32 mouse cellular contexts compared by ENCODE assay signal in the genomic region with DNA sequence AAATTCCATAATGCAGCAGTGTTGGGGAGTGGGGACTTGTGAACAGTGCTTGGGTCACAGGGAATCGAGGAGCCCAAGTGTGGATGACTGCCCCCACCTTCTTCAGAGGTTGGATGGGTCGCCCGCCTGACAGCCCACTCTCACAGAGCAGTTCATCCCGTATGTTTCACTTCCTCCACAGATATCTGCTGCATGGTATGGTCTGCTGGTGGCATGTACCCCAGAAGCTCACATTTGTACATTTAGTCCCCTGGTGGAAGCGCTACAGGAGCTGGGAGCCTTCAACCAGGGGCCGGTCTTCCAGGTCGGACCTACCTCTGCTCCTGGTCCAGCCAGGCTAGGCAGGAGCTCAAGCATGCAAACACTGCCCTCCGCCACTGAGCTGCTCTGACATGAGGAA.
DNase-seq lines count a peak whose midpoint lies in the region; ATAC-seq and TF ChIP-seq lines count a peak whose summit lies in the region.
"Had no signal": no experiment of that assay in that cellular context is flagged by ENCODE, and none has a peak within 500 bp of the region (broad histone marks: within the 10 kb centered on the region; RNA-seq: fewer than 3 reads in every experiment).

No protein-coding gene starts in this region.

- H3K4me1 ChIP-seq in liver, embryonic 14.5 days (replicated peaks; ENCODE audit: control insufficient read depth in 2 of 2, insufficient read depth in 2 of 2, low read length in 1 of 2): no peaks in the 10 kb centered on the region
- H3K4me1 ChIP-seq in liver, embryonic 11.5 days (replicated peaks; ENCODE audit: control insufficient read depth, insufficient read depth, low read length): no peaks in the 10 kb centered on the region
- peaks cover 35% of the 10 kb centered on the region for H3K4me1 ChIP-seq in E14TG2a.4 (replicated peaks; ENCODE audit: low read depth, low read length)
- H3K4me1 ChIP-seq in limb, embryonic 11.5 days (ENCODE audit: control insufficient read depth, insufficient read depth, low read length): peaks cover 45% of the 10 kb centered on the region
- peaks cover 11% of the 10 kb centered on the region; the same call in 1 of the 2 replicates for H3K4me1 ChIP-seq in kidney, embryonic 16.5 days (ENCODE audit: insufficient read depth, low read length)
- H3K4me1 ChIP-seq: liver, embryonic 13.5 days; midbrain, embryonic 15.5 days had no signal

- H3K27ac ChIP-seq in liver, embryonic 14.5 days: no peak overlapping the region
- no peak overlapping the region for H3K27ac ChIP-seq in liver, embryonic 11.5 days (ENCODE audit: low read depth, low read length)
- H3K27ac ChIP-seq in limb, embryonic 11.5 days (replicated peaks; ENCODE audit: low read depth, low read length): peak overlapping the region; percentile 61; the same call in 1 of the 2 replicates
- H3K27ac ChIP-seq in kidney, embryonic 16.5 days (ENCODE audit: low read length): no peak overlapping the region
- H3K27ac ChIP-seq: embryonic facial prominence, embryonic 13.5 days; forebrain, embryonic 12.5 days; heart, embryonic 13.5 days; intestine, embryonic 15.5 days; kidney, postnatal 0 days; liver, embryonic 13.5 days; macrophage; midbrain, embryonic 15.5 days; neural tube, embryonic 12.5 days had no signal

- no peaks in the 10 kb centered on the region for H3K27me3 ChIP-seq in liver, embryonic 14.5 days (ENCODE audit: control insufficient read depth, insufficient read depth, low read length)
- H3K27me3 ChIP-seq in liver, embryonic 11.5 days (replicated peaks; ENCODE audit: control insufficient read depth, insufficient read depth, low read length): no peaks in the 10 kb centered on the region
- H3K27me3 ChIP-seq in E14TG2a.4 (ENCODE audit: insufficient read depth, low read length): 0 out of 2 replicates have a peak, but pooled peaks cover 5% of the 10 kb centered on the region
- no peaks in the 10 kb centered on the region for H3K27me3 ChIP-seq in limb, embryonic 11.5 days (ENCODE audit: control insufficient read depth, insufficient read depth, low read length)
- no peaks in the 10 kb centered on the region; the same call in 1 of the 2 replicates for H3K27me3 ChIP-seq in kidney, embryonic 16.5 days (ENCODE audit: insufficient read depth, low read length)
- H3K27me3 ChIP-seq: CH12.LX; heart, embryonic 13.5 days; intestine, embryonic 15.5 days; liver, embryonic 13.5 days; neural tube, embryonic 12.5 days had no signal

- H3K9me3 ChIP-seq in liver, embryonic 14.5 days (ENCODE audit: control insufficient read depth, low read length): no peaks in the 10 kb centered on the region
- no peaks in the 10 kb centered on the region for H3K9me3 ChIP-seq in liver, embryonic 11.5 days (ENCODE audit: control insufficient read depth, low read length)
- H3K9me3 ChIP-seq in E14TG2a.4 (ENCODE audit: low read length): no peaks in the 10 kb centered on the region
- H3K9me3 ChIP-seq in limb, embryonic 11.5 days (ENCODE audit: control insufficient read depth, low read length): no peaks in the 10 kb centered on the region
- H3K9me3 ChIP-seq in kidney, embryonic 16.5 days (ENCODE audit: low read length): no peaks in the 10 kb centered on the region
- H3K9me3 ChIP-seq: embryonic facial prominence, embryonic 13.5 days; forebrain, embryonic 12.5 days; G1E; heart, embryonic 13.5 days; intestine, embryonic 15.5 days; liver, embryonic 13.5 days; midbrain, embryonic 15.5 days; neural tube, embryonic 12.5 days had no signal

- WGBS in liver, embryonic 14.5 days (ENCODE audit: insufficient replicate concordance): 58% methylated on average over 8 of the region's 8 CpGs
- 87% methylated on average over 8 of the region's 8 CpGs for WGBS in liver, embryonic 11.5 days
- 90% methylated on average over 8 of the region's 8 CpGs for WGBS in limb, embryonic 11.5 days
- 83% methylated on average over 8 of the region's 8 CpGs for WGBS in kidney, embryonic 16.5 days

- ATAC-seq in liver, embryonic 14.5 days (ENCODE audit: insufficient read depth): no peak
- no peak for ATAC-seq in liver, embryonic 11.5 days (replicated peaks; ENCODE audit: low FRiP score)
- ATAC-seq in limb, embryonic 11.5 days (ENCODE audit: insufficient number of reproducible peaks, low FRiP score, low TSS enrichment, low read depth): no peak
- no peak for ATAC-seq in kidney, embryonic 16.5 days (ENCODE audit: low FRiP score, low TSS enrichment)
- ATAC-seq: forebrain, postnatal 0 days; hindbrain, embryonic 16.5 days; intestine, embryonic 15.5 days; midbrain, embryonic 15.5 days had no signal

- H3K9ac ChIP-seq in liver, embryonic 14.5 days (replicated peaks): no peak overlapping the region
- no peak overlapping the region for H3K9ac ChIP-seq in liver, embryonic 11.5 days (ENCODE audit: low read depth, low read length)
- H3K9ac ChIP-seq in limb, embryonic 11.5 days (ENCODE audit: low read length): no peak overlapping the region
- H3K9ac ChIP-seq in kidney, embryonic 16.5 days (replicated peaks; ENCODE audit: low read length): no peak overlapping the region
- H3K9ac ChIP-seq: embryonic facial prominence, embryonic 13.5 days; forebrain, embryonic 12.5 days; forebrain, postnatal 0 days; heart, embryonic 13.5 days; intestine, embryonic 15.5 days; liver, embryonic 13.5 days; midbrain, embryonic 15.5 days; neural tube, embryonic 12.5 days had no signal

- H3K4me3 ChIP-seq in liver, embryonic 14.5 days (ENCODE audit: insufficient read depth in 1 of 2, low read depth in 2 of 2, low read length in 2 of 2): no peak overlapping the region
- no peak overlapping the region for H3K4me3 ChIP-seq in liver, embryonic 11.5 days (ENCODE audit: low read depth, low read length)
- H3K4me3 ChIP-seq in E14TG2a.4 (replicated peaks; ENCODE audit: low read length): peak overlapping the region; percentile 26; the same call in 1 of the 2 replicates
- no peak overlapping the region for H3K4me3 ChIP-seq in limb, embryonic 11.5 days (ENCODE audit: low read depth, low read length)
- H3K4me3 ChIP-seq in kidney, embryonic 16.5 days (ENCODE audit: low read length): no peak overlapping the region
- H3K4me3 ChIP-seq: embryonic facial prominence, embryonic 13.5 days; forebrain, embryonic 12.5 days; heart, embryonic 13.5 days; intestine, embryonic 15.5 days; liver, embryonic 13.5 days; midbrain, embryonic 15.5 days; neural tube, embryonic 12.5 days had no signal

- DNase-seq in liver, embryonic 14.5 days (ENCODE audit: low read depth in 3 of 3, low spot score in 3 of 3): no peak
- DNase-seq in liver, embryonic 11.5 days (ENCODE audit: low spot score): no peak
- peak; percentile 88 for DNase-seq in A20 (ENCODE audit: low read depth, low spot score)
- no peak for DNase-seq in limb, embryonic 11.5 days (ENCODE audit: low spot score)
- DNase-seq in frontal cortex, adult 2 months (ENCODE audit: extremely low spot score in 1 of 2, low spot score in 1 of 2): no peak
- DNase-seq in adrenal gland, postnatal 36 days: no peak
- DNase-seq: adrenal gland, adult 8-10 months; cerebellum, adult 11 months; cerebellum, adult 9-10 months; forebrain, postnatal 0 days; gastrocnemius, postnatal 36 days; heart, postnatal 10 days; kidney, adult 2 months; kidney, postnatal 4 days; liver, embryonic 13.5 days; lung, adult 2 months; lung, postnatal 10 days; right cerebral cortex, adult 18-20 months; thymus, postnatal 4 days had no signal

- H3K4me2 ChIP-seq in liver, embryonic 14.5 days (ENCODE audit: low read depth): no peak overlapping the region
- H3K4me2 ChIP-seq in liver, embryonic 11.5 days: no peak overlapping the region
- no peak overlapping the region for H3K4me2 ChIP-seq in limb, embryonic 11.5 days (ENCODE audit: low read depth, severe bottlenecking)
- H3K4me2 ChIP-seq in kidney, embryonic 16.5 days (replicated peaks; ENCODE audit: low read depth, low read length): no peak overlapping the region
- H3K4me2 ChIP-seq: embryonic facial prominence, embryonic 13.5 days; forebrain, embryonic 12.5 days; heart, embryonic 13.5 days; intestine, embryonic 15.5 days; liver, embryonic 13.5 days; midbrain, embryonic 15.5 days; neural tube, embryonic 12.5 days had no signal

- TF ChIP-seq EP300 in liver, embryonic 14.5 days (IDR thresholded peaks at IDR 0.05; ENCODE audit: low read depth): no peak

- TF ChIP-seq CTCF in liver, embryonic 14.5 days (IDR thresholded peaks at IDR 0.05; ENCODE audit: low read depth): 0 out of 2 replicates have a peak, but pooled peaks have one; percentile 1
- TF ChIP-seq CTCF in E14TG2a.4 (conservative IDR thresholded peaks at IDR 0.05; ENCODE audit: low read length): no peak

- H3K36me3 ChIP-seq in liver, embryonic 14.5 days (replicated peaks; ENCODE audit: control insufficient read depth, insufficient read depth, low read depth): no peaks in the 10 kb centered on the region
- H3K36me3 ChIP-seq in liver, embryonic 11.5 days (ENCODE audit: control insufficient read depth, insufficient read depth, low read length): no peaks in the 10 kb centered on the region
- no peaks in the 10 kb centered on the region for H3K36me3 ChIP-seq in E14TG2a.4 (ENCODE audit: insufficient read depth, low read length)
- H3K36me3 ChIP-seq in limb, embryonic 11.5 days (ENCODE audit: control insufficient read depth, insufficient read depth, low read length): no peaks in the 10 kb centered on the region
- no peaks in the 10 kb centered on the region for H3K36me3 ChIP-seq in kidney, embryonic 16.5 days (ENCODE audit: insufficient read depth, low read length)
- H3K36me3 ChIP-seq: embryonic facial prominence, embryonic 13.5 days; forebrain, embryonic 12.5 days; heart, embryonic 13.5 days; intestine, embryonic 15.5 days; liver, embryonic 13.5 days; midbrain, embryonic 15.5 days; neural tube, embryonic 12.5 days had no signal
